Mouse (Mus musculus) adrenal gland, postnatal 14 days (tissue): Measurements from ENCODE around the gene Adar. TPM values are rescaled to one million over a fixed set of nuclear protein-coding genes. Genes with fewer than 3 reads are reported as not detected.
"Not testable (repeated sequence)": the region's sequence is repeated elsewhere in the genome, so short reads cannot be mapped to it uniquely, and the experiment has no call there.

ENCODE experiments used
- DNase-seq: peaks from one replicate; pipeline ENCODE4 v3.0.0; 2021; ENCODE audit warnings: mixed read lengths
- total RNA-seq: library from RNA; stranded (reverse); gene quantifications from 2 replicates; pipeline ENCODE4 v1.2.3, GENCODE M21; 2021

Gene Adar
- total RNA-seq, 1 experiment from 2014 or later: 20.8 TPM

GRCm38 (mm10) chr3:89794616-89795015 is 79.8 kb downstream of the Adar start:
- no peak for DNase-seq

GRCm38 (mm10) chr3:89795746-89796145 is 80.9 kb downstream of the Adar start:
- DNase-seq: peak; percentile 50

- no peak for DNase-seq
These were observed 81.5 kb downstream of the Adar start for GRCm38 (mm10) chr3:89796358-89796757.

- no peak for DNase-seq
These were observed 83.7 kb downstream of the Adar start for GRCm38 (mm10) chr3:89798518-89798917.

GRCm38 (mm10) chr3:89799476-89799875 is 84.7 kb downstream of the Adar start:
- peak; percentile 60 for DNase-seq

- not testable (repeated sequence) for DNase-seq
These were observed 85.3 kb downstream of the Adar start for GRCm38 (mm10) chr3:89800078-89800477.

- DNase-seq: no peak
These were observed 86.1 kb downstream of the Adar start for GRCm38 (mm10) chr3:89800774-89801506.

GRCm38 (mm10) chr3:89801507-89801847 is 86.7 kb downstream of the Adar start:
- peak; percentile 28 for DNase-seq

- DNase-seq: no peak
These were observed 88.1 kb downstream of the Adar start for GRCm38 (mm10) chr3:89802876-89803275.

Other genes starting within 250 kb of the Adar start
- 5.3 and 5.7 TPM in 2 replicates for gene Kcnn3, start 194.9 kb upstream of the Adar start, total RNA-seq
- gene Chrnb2, start 49.6 kb downstream of the Adar start, total RNA-seq: 3.6 and 4.1 TPM in 2 replicates
- 57.2 and 65.2 TPM in 2 replicates for gene Ube2q1, start 58.6 kb downstream of the Adar start, total RNA-seq
- 11.7 and 14.1 TPM in 2 replicates for gene She, start 116.3 kb downstream of the Adar start, total RNA-seq
- 11.3 and 11.5 TPM in 2 replicates for gene Il6ra, start 198.2 kb downstream of the Adar start, total RNA-seq
- gene Atp8b2, start 248.5 kb downstream of the Adar start, total RNA-seq: 33.7 and 46.4 TPM in 2 replicates